Mouse (Mus musculus) heart, embryonic 16.5 days (tissue): ENCODE data around the gene Ppil3. TPM values are rescaled to one million over a fixed set of nuclear protein-coding genes. Genes with fewer than 3 reads are reported as not detected.

ENCODE experiments used
- ATAC-seq: fragments of 200-750 bp; cut with Nextera tagmentation; replicated peaks from 2 replicates; pipeline ENCODE4 v1.8.0; 2017; ENCODE audit warnings: moderate number of reproducible peaks; ENCODE audit not compliant: insufficient read depth, low FRiP score; ENCODE audit errors: extremely low read depth
- H3K27ac ChIP-seq: fragments of 300-500 bp; sonication (generic); 2 replicates; pipeline ENCODE4 v1.5.1; 2014; ENCODE audit warnings: mild to moderate bottlenecking, low read length, control low read depth, moderate library complexity
- H3K27me3 ChIP-seq: fragments of 300-500 bp; sonication (generic); 2 replicates; pipeline ENCODE4 v1.6.1; 2014; ENCODE audit warnings: low read length, mixed read lengths; ENCODE audit not compliant: control insufficient read depth, insufficient read depth
- H3K36me3 ChIP-seq: fragments of 300-500 bp; sonication (generic); 2 replicates; pipeline ENCODE4 v1.6.1; 2014; ENCODE audit not compliant: control insufficient read depth, insufficient read depth
- H3K4me1 ChIP-seq: fragments of 300-500 bp; sonication (generic); 2 replicates; pipeline ENCODE4 v1.6.1; 2014; ENCODE audit warnings: low read length, mixed read lengths; ENCODE audit not compliant: control insufficient read depth, insufficient read depth
- H3K4me2 ChIP-seq: fragments of 300-500 bp; sonication (generic); 2 replicates; pipeline ENCODE4 v1.6.1; 2014; ENCODE audit warnings: low read depth, mild to moderate bottlenecking, control low read depth, low read length
- H3K4me3 ChIP-seq: fragments of 300-500 bp; sonication (generic); 2 replicates; pipeline ENCODE4 v1.5.1; 2014; ENCODE audit warnings: mild to moderate bottlenecking, control low read depth, low read length
- H3K9ac ChIP-seq: fragments of 300-500 bp; sonication (generic); 2 replicates; pipeline ENCODE4 v1.6.1; 2014; ENCODE audit warnings: low read length, control low read depth
- H3K9me3 ChIP-seq: fragments of 300-500 bp; sonication (generic); replicated peaks from 2 replicates; pipeline ENCODE4 v1.6.1; 2016; ENCODE audit warnings: low read length; ENCODE audit not compliant: control insufficient read depth
- WGBS: fragments of 180-500 bp; shearing (Covaris S2); extraction: QIAGEN DNeasy Blood & Tissue Kit; methylation state at CpG from one replicate; pipeline ENCODE4 v1.1.7; 2014; 5-methylcytosine and 5-hydroxymethylcytosine counted together
- polyA plus RNA-seq: library from polyadenylated mRNA; unstranded; fragments of >200 nt; fragmentation: Nextera tagmentation; extraction: Ambion mirVana; gene quantifications from 2 replicates; pipeline ENCODE4 v1.2.1, GENCODE M21; 2015

The Ppil3 gene
- polyA plus RNA-seq, 1 experiment from 2014 or later: 37.7 TPM

GRCm38 (mm10) chr1:58382586-58383281 is 62.6 kb downstream of the Ppil3 start:
- H3K4me1 ChIP-seq: no peaks in the 10 kb centered on the region
- no peak for ATAC-seq
- no peak overlapping the region for H3K9ac ChIP-seq
- 65% methylated on average over 5 of the region's 5 CpGs for WGBS
- no peak overlapping the region for H3K27ac ChIP-seq
- H3K36me3 ChIP-seq: no peaks in the 10 kb centered on the region
- H3K4me3 ChIP-seq: no peak overlapping the region
- no peaks in the 10 kb centered on the region for H3K9me3 ChIP-seq
- no peaks in the 10 kb centered on the region for H3K27me3 ChIP-seq
- no peak overlapping the region for H3K4me2 ChIP-seq

Other genes starting within 250 kb of the Ppil3 start
- 0.22 and 0.30 TPM in 2 replicates for gene Aox4, start 235.1 kb downstream of the Ppil3 start, polyA plus RNA-seq
- gene Aox2, start 167.2 kb downstream of the Ppil3 start, polyA plus RNA-seq: 0.05 TPM in 1 of 2 replicates, not detected in the other
- 183 and 186 TPM in 2 replicates for gene Bzw1, start 52.6 kb downstream of the Ppil3 start, polyA plus RNA-seq
- 124 and 151 TPM in 2 replicates for gene Clk1, start 21.4 kb downstream of the Ppil3 start, polyA plus RNA-seq
- gene Nif3l1, start 335 bp downstream of the Ppil3 start, polyA plus RNA-seq: 24.6 and 25.4 TPM in 2 replicates
- gene Orc2, start 59.6 kb upstream of the Ppil3 start, polyA plus RNA-seq: 17.8 and 20.4 TPM in 2 replicates
- gene Fam126b, start 140.8 kb upstream of the Ppil3 start, polyA plus RNA-seq: 3.9 and 4.8 TPM in 2 replicates
- gene Ndufb3, start 140.9 kb upstream of the Ppil3 start, polyA plus RNA-seq: 219 and 220 TPM in 2 replicates